Mouse (Mus musculus) intestine, embryonic 16.5 days (tissue): ENCODE measurements around the gene Pih1d2. TPM values are rescaled to one million over a fixed set of nuclear protein-coding genes. Genes with fewer than 3 reads are reported as not detected.

Experiments used
- ATAC-seq: fragments of 200-750 bp; cut with Nextera tagmentation; 2 replicates; pipeline ENCODE4 v1.8.0; 2017; ENCODE audit warnings: moderate TSS enrichment, moderate library complexity
- H3K27ac ChIP-seq: fragments of 300-500 bp; sonication (generic); 2 replicates; pipeline ENCODE4 v1.5.1; 2014; ENCODE audit warnings: mild to moderate bottlenecking, low read length
- H3K27me3 ChIP-seq: fragments of 300-500 bp; sonication (generic); replicated peaks from 2 replicates; pipeline ENCODE4 v1.6.1; 2014; ENCODE audit warnings: low read length, control low read depth, mixed read lengths; ENCODE audit not compliant: control insufficient read depth, insufficient read depth
- H3K36me3 ChIP-seq: fragments of 300-500 bp; sonication (generic); 2 replicates; pipeline ENCODE4 v1.6.1; 2014; ENCODE audit warnings: low read length, control low read depth; ENCODE audit not compliant: control insufficient read depth, insufficient read depth
- H3K4me1 ChIP-seq: fragments of 300-500 bp; sonication (generic); 2 replicates; pipeline ENCODE4 v1.6.1; 2014; ENCODE audit warnings: low read length, control low read depth, mixed read lengths; ENCODE audit not compliant: control insufficient read depth, insufficient read depth
- H3K4me2 ChIP-seq: fragments of 300-500 bp; sonication (generic); 2 replicates; pipeline ENCODE4 v1.6.1; 2014; ENCODE audit warnings: low read depth, low read length, control low read depth
- H3K4me3 ChIP-seq: fragments of 300-500 bp; sonication (generic); 2 replicates; pipeline ENCODE4 v1.5.1; 2014; ENCODE audit warnings: mild to moderate bottlenecking, low read length
- H3K9ac ChIP-seq: fragments of 300-500 bp; sonication (generic); 2 replicates; pipeline ENCODE4 v1.6.1; 2014; ENCODE audit warnings: low read depth, low read length
- H3K9me3 ChIP-seq: fragments of 300-500 bp; sonication (generic); 2 replicates; pipeline ENCODE4 v1.6.1; 2016; ENCODE audit warnings: low read length, control low read depth; ENCODE audit not compliant: control insufficient read depth
- WGBS: fragments of 180-500 bp; shearing (Covaris S2); extraction: QIAGEN DNeasy Blood & Tissue Kit; methylation state at CpG from one replicate; pipeline ENCODE4 v1.1.7; 2014; 5-methylcytosine and 5-hydroxymethylcytosine counted together
- polyA plus RNA-seq: library from polyadenylated mRNA; unstranded; fragments of >200 nt; fragmentation: Nextera tagmentation; extraction: Ambion mirVana; gene quantifications from 2 replicates; pipeline ENCODE4 v1.2.1, GENCODE M21; 2015

Gene Pih1d2
- polyA plus RNA-seq, 1 experiment from 2014 or later = 2.2 TPM

GRCm38 (mm10) chr9:50592955-50593354 is 24.2 kb upstream of the Pih1d2 start:
- H3K9me3 ChIP-seq = no peaks in the 10 kb centered on the region
- 88% methylated on average over 9 of the region's 9 CpGs for WGBS
- peaks cover 16% of the 10 kb centered on the region for H3K36me3 ChIP-seq
- H3K4me1 ChIP-seq = peaks cover 3% of the 10 kb centered on the region; the same call in 1 of the 2 replicates
- no peaks in the 10 kb centered on the region for H3K27me3 ChIP-seq
- H3K4me2 ChIP-seq = no peak overlapping the region
- no peak overlapping the region for H3K27ac ChIP-seq
- H3K4me3 ChIP-seq = no peak overlapping the region
- H3K9ac ChIP-seq = no peak overlapping the region
- no peak for ATAC-seq

GRCm38 (mm10) chr9:50593544-50593943 is 23.6 kb upstream of the Pih1d2 start:
- no peak for ATAC-seq
- 75% methylated on average over 3 of the region's 3 CpGs for WGBS
- H3K9ac ChIP-seq = no peak overlapping the region

GRCm38 (mm10) chr9:50594794-50595417 is 22.2 kb upstream of the Pih1d2 start:
- Histone ChIP-seq H3K27me3 (no peaks in the 10 kb centered on the region), H3K9ac (no peak overlapping the region), H3K4me3 (no peak overlapping the region), H3K9me3 (no peaks in the 10 kb centered on the region), H3K4me2 (no peak overlapping the region), H3K27ac (peak overlapping the region; percentile 82), H3K4me1 (peaks cover 3% of the 10 kb centered on the region; the same call in 1 of the 2 replicates), H3K36me3 (peaks cover 26% of the 10 kb centered on the region)
- ATAC-seq = peak; percentile 83
- 50% methylated on average over 12 of the region's 12 CpGs for WGBS

More at GRCm38 (mm10) chr9:50593544-50593943, 23.6 kb upstream of the Pih1d2 start:
- Histone ChIP-seq H3K4me3 (no peak overlapping the region), H3K36me3 (peaks cover 22% of the 10 kb centered on the region), H3K9me3 (no peaks in the 10 kb centered on the region), H3K27ac (no peak overlapping the region), H3K27me3 (no peaks in the 10 kb centered on the region), H3K4me2 (no peak overlapping the region), H3K4me1 (peaks cover 3% of the 10 kb centered on the region; the same call in 1 of the 2 replicates)

GRCm38 (mm10) chr9:50596973-50597372 is 20.1 kb upstream of the Pih1d2 start:
- ATAC-seq = no peak
- Histone ChIP-seq H3K4me3 (no peak overlapping the region), H3K9me3 (no peaks in the 10 kb centered on the region), H3K36me3 (peaks cover 26% of the 10 kb centered on the region), H3K4me1 (peaks cover 9% of the 10 kb centered on the region), H3K27me3 (no peaks in the 10 kb centered on the region), H3K27ac (no peak overlapping the region), H3K4me2 (no peak overlapping the region), H3K9ac (no peak overlapping the region)
- 95% methylated on average over 8 of the region's 8 CpGs for WGBS

GRCm38 (mm10) chr9:50601536-50601935 is 15.6 kb upstream of the Pih1d2 start:
- H3K4me3 ChIP-seq = no peak overlapping the region
- H3K9ac ChIP-seq = 0 out of 2 replicates have a peak overlapping the region, but pooled peaks have one; percentile 33
- H3K9me3 ChIP-seq = no peaks in the 10 kb centered on the region
- no peaks in the 10 kb centered on the region for H3K27me3 ChIP-seq
- peaks cover 23% of the 10 kb centered on the region for H3K4me1 ChIP-seq
- WGBS = 73% methylated on average over 6 of the region's 6 CpGs
- H3K36me3 ChIP-seq = peaks cover 21% of the 10 kb centered on the region
- H3K4me2 ChIP-seq = peak overlapping the region; percentile 83; the same call in 1 of the 2 replicates
- ATAC-seq = no peak
- H3K27ac ChIP-seq = no peak overlapping the region

- Histone ChIP-seq H3K9me3 (no peaks in the 10 kb centered on the region), H3K4me2 (peak overlapping the region; percentile 83), H3K36me3 (peaks cover 15% of the 10 kb centered on the region), H3K27ac (0 out of 2 replicates have a peak overlapping the region, but pooled peaks have one; percentile 4), H3K4me1 (peaks cover 23% of the 10 kb centered on the region), H3K27me3 (no peaks in the 10 kb centered on the region), H3K9ac (peak overlapping the region; percentile 84), H3K4me3 (peak overlapping the region; percentile 73)
- no peak for ATAC-seq
- WGBS = 76% methylated on average over 7 of the region's 7 CpGs
These were observed 14.9 kb upstream of the Pih1d2 start for GRCm38 (mm10) chr9:50602055-50602845.

- WGBS = under 1% methylated on average over 48 of the region's 48 CpGs
- Histone ChIP-seq H3K4me1 (peaks cover 23% of the 10 kb centered on the region), H3K4me3 (peak within 1 kb of the TSS; percentile 73), H3K36me3 (peaks cover 5% of the 10 kb centered on the region), H3K4me2 (peak within 1 kb of the TSS; percentile 83), H3K27me3 (no peaks in the 10 kb centered on the region), H3K27ac (peak within 1 kb of the TSS; percentile 92), H3K9ac (peak within 1 kb of the TSS; percentile 84), H3K9me3 (no peaks in the 10 kb centered on the region)
- peak; percentile 98 for ATAC-seq
These were observed 13.7 kb upstream of the Pih1d2 start, which contains the start of the genes Sdhd and Timm8b for GRCm38 (mm10) chr9:50603189-50603997. Gene Sdhd (minus strand): TSS chr9:50603812. Gene Timm8b (plus strand): TSS chr9:50603910.

GRCm38 (mm10) chr9:50603998-50604324 is 13.2 kb upstream of the Pih1d2 start:
- H3K9ac ChIP-seq = peak overlapping the region; percentile 84
- peak; percentile 81 for ATAC-seq
- no peaks in the 10 kb centered on the region for H3K27me3 ChIP-seq
- peak overlapping the region; percentile 73 for H3K4me3 ChIP-seq
- 0% methylated on average over 24 of the region's 24 CpGs for WGBS
- H3K9me3 ChIP-seq = no peaks in the 10 kb centered on the region
- peak overlapping the region; percentile 62 for H3K4me2 ChIP-seq
- peaks cover 23% of the 10 kb centered on the region for H3K4me1 ChIP-seq
- 0 out of 2 replicates have a peak, but pooled peaks cover 2% of the 10 kb centered on the region for H3K36me3 ChIP-seq
- peak overlapping the region; percentile 92 for H3K27ac ChIP-seq

- peak overlapping the region; percentile 73 for H3K4me3 ChIP-seq
- peaks cover 23% of the 10 kb centered on the region for H3K4me1 ChIP-seq
- H3K9me3 ChIP-seq = no peaks in the 10 kb centered on the region
- H3K36me3 ChIP-seq = no peaks in the 10 kb centered on the region
- H3K9ac ChIP-seq = peak overlapping the region; percentile 84
- 2% methylated on average over 6 of the region's 6 CpGs for WGBS
- no peak for ATAC-seq
- H3K27ac ChIP-seq = peak overlapping the region; percentile 92
- no peaks in the 10 kb centered on the region for H3K27me3 ChIP-seq
- peak overlapping the region; percentile 62 for H3K4me2 ChIP-seq
These were observed 12.8 kb upstream of the Pih1d2 start for GRCm38 (mm10) chr9:50604338-50604737.
